Mouse (Mus musculus) heart, postnatal 36 days (tissue): ENCODE measurements at regions not wholly inside any gene's neighbourhood (a gene's known extent, or its start where the extent isn't known, plus 50 kb on each side); places are given as distances from the start of the nearest gene placed in this dataset.

Experiments used
- DNase-seq, 2 experiments: peaks; one replicate each; pipeline ENCODE4 v3.0.0; 2021 to 2022
- intact Hi-C: fragments of 180-260 bp; cut with DNase I; formaldehyde crosslinking; loops from one replicate; pipeline ENCODE4 v1.15.1; 2025

GRCm38 (mm10) chr4:33552856-33553255 lies 242.7 kb downstream of the Rngtt start:
- intact Hi-C loops: no loop called here

GRCm38 (mm10) chr4:33554606-33555005 lies 244.5 kb downstream of the Rngtt start:
- no peak for DNase-seq
- intact Hi-C loops: no loop called here

More at GRCm38 (mm10) chr4:33552856-33553255, 242.7 kb downstream of the Rngtt start:
- DNase-seq: no peak

- intact Hi-C loops: no loop called here
- DNase-seq: no peak
Observed at GRCm38 (mm10) chr4:33555231-33555933, 245.3 kb downstream of the Rngtt start.

- DNase-seq: no peak
- intact Hi-C loops: no loop called here
Observed at GRCm38 (mm10) chr4:33555966-33556365, 245.9 kb downstream of the Rngtt start.

- intact Hi-C loops: no loop called here
- no peak for DNase-seq
Observed at GRCm38 (mm10) chr4:33556661-33557540, 246.8 kb downstream of the Rngtt start.

GRCm38 (mm10) chr4:33570274-33570673 lies 260.2 kb downstream of the Rngtt start:
- intact Hi-C loops: no loop called here
- DNase-seq: no peak

GRCm38 (mm10) chr4:33571351-33571750 lies 261.2 kb downstream of the Rngtt start:
- DNase-seq: no peak
- intact Hi-C loops: no loop called here

- no peak for DNase-seq
- intact Hi-C loops: no loop called here
Observed at GRCm38 (mm10) chr4:33577631-33578030, 267.5 kb downstream of the Rngtt start.

GRCm38 (mm10) chr4:33580491-33580890 lies 270.4 kb downstream of the Rngtt start:
- intact Hi-C loops: no loop called here
- DNase-seq: no peak

GRCm38 (mm10) chr4:33581180-33581591 lies 271.1 kb downstream of the Rngtt start:
- intact Hi-C loops: no loop called here
- DNase-seq: no peak

- no peak for DNase-seq
- intact Hi-C loops: no loop called here
Observed at GRCm38 (mm10) chr4:33581766-33582525, 271.8 kb downstream of the Rngtt start.

- DNase-seq: no peak
Observed at GRCm38 (mm10) chr4:33582986-33583720, 273.0 kb downstream of the Rngtt start.

GRCm38 (mm10) chr4:33583979-33584907 lies 274.1 kb downstream of the Rngtt start:
- intact Hi-C loops: no loop called here
- no peak for DNase-seq

More at GRCm38 (mm10) chr4:33582986-33583720, 273.0 kb downstream of the Rngtt start:
- intact Hi-C loops: no loop called here

- DNase-seq: no peak
- intact Hi-C loops: loop anchor here (5.0 kb wide), 1 partner anchor 189 kb away; no protein-coding TSS in a partner anchor
Observed at GRCm38 (mm10) chr4:33585821-33586220, 275.7 kb downstream of the Rngtt start.

GRCm38 (mm10) chr4:33586290-33586614 lies 276.1 kb downstream of the Rngtt start:
- intact Hi-C loops: loop anchor here (5.0 kb wide), 1 partner anchor 189 kb away; no protein-coding TSS in a partner anchor
- no peak for DNase-seq

GRCm38 (mm10) chr4:33586615-33587451 lies 276.7 kb downstream of the Rngtt start:
- intact Hi-C loops: loop anchor here (5.0 kb wide), 1 partner anchor 190 kb away; no protein-coding TSS in a partner anchor
- peak; percentile 22 to 27 for DNase-seq

GRCm38 (mm10) chr4:33587666-33588065 lies 277.6 kb downstream of the Rngtt start:
- intact Hi-C loops: loop anchor here (5.0 kb wide), 1 partner anchor 190 kb away; no protein-coding TSS in a partner anchor

GRCm38 (mm10) chr4:33588127-33588526 lies 278.0 kb downstream of the Rngtt start:
- intact Hi-C loops: loop anchor here (5.0 kb wide), 1 partner anchor 191 kb away; no protein-coding TSS in a partner anchor
- no peak for DNase-seq

More at GRCm38 (mm10) chr4:33587666-33588065, 277.6 kb downstream of the Rngtt start:
- peak; percentile 12 to 33 for DNase-seq
